Mouse (Mus musculus): ENCODE results near the gene Syce2. TPM values are rescaled to one million over a fixed set of nuclear protein-coding genes. Genes with fewer than 3 reads are reported as not detected.

The Syce2 gene
- polyA plus RNA-seq, 1 experiment = 2.3 TPM

GRCm38 (mm10) chr8:84845355-84846093 is 26.4 kb upstream of the Syce2 start:
- TF ChIP-seq USF1 (IDR thresholded peaks at IDR 0.05; ENCODE audit: low read depth) (no peak), MYOD1 (IDR thresholded peaks at IDR 0.05; ENCODE audit: control insufficient read depth in 1 of 3, insufficient read length in 2 of 3, low read depth in 2 of 3) (no peak), MAX (IDR thresholded peaks at IDR 0.05; ENCODE audit: low read depth) (no peak), SRF (IDR thresholded peaks at IDR 0.05; ENCODE audit: control insufficient read depth, insufficient read length, low read depth) (no peak), TCF12 (IDR thresholded peaks at IDR 0.05; ENCODE audit: insufficient read depth, poor library complexity, severe bottlenecking) (no peak), MYOG (IDR thresholded peaks at IDR 0.05; ENCODE audit: control insufficient read depth in 1 of 3, insufficient read depth in 1 of 3, insufficient read length in 2 of 3, low read depth in 2 of 3) (no peak)
- H3K79me2 ChIP-seq (ENCODE audit: control insufficient read depth, insufficient read depth) = peaks cover 15% of the 10 kb centered on the region
- peak overlapping the region; percentile 98 for H3K4me3 ChIP-seq
- peaks cover 40% of the 10 kb centered on the region for H3K36me3 ChIP-seq (ENCODE audit: control insufficient read depth, insufficient read depth)
- no peaks in the 10 kb centered on the region for H3K27me3 ChIP-seq (ENCODE audit: control insufficient read depth, insufficient read depth, insufficient read length)
- peak overlapping the region; percentile 81 for H3K4me2 ChIP-seq (ENCODE audit: low read depth)
- peak overlapping the region; percentile 51 for H3ac ChIP-seq (ENCODE audit: control insufficient read depth, insufficient read length)

- Histone ChIP-seq H3K27me3 (ENCODE audit: control insufficient read depth, insufficient read depth, insufficient read length) (no peaks in the 10 kb centered on the region), H3K4me3 (peak overlapping the region; percentile 98)
- TF ChIP-seq POLR2AphosphoS2 (IDR thresholded peaks at IDR 0.05; ENCODE audit: insufficient read length, low read depth) = no peak
- no peak for TF ChIP-seq E2F4 (IDR thresholded peaks at IDR 0.05; ENCODE audit: insufficient read depth)
- no peak for TF ChIP-seq POLR2A (IDR thresholded peaks at IDR 0.05; ENCODE audit: insufficient read length, low read depth)
- TF ChIP-seq SRF (IDR thresholded peaks at IDR 0.05; ENCODE audit: control insufficient read depth, insufficient read length, low read depth) = no peak
- no peak for TF ChIP-seq MYOG (IDR thresholded peaks at IDR 0.05; ENCODE audit: control insufficient read depth in 1 of 3, insufficient read depth in 1 of 3, insufficient read length in 2 of 3, low read depth in 2 of 3)
- TF ChIP-seq TCF12 (IDR thresholded peaks at IDR 0.05; ENCODE audit: insufficient read depth, poor library complexity, severe bottlenecking) = no peak
- no peak for TF ChIP-seq USF1 (IDR thresholded peaks at IDR 0.05; ENCODE audit: low read depth)
- TF ChIP-seq TCF3 (IDR thresholded peaks at IDR 0.05; ENCODE audit: insufficient read length, low read depth) = no peak
- no peak for TF ChIP-seq REST (IDR thresholded peaks at IDR 0.05; ENCODE audit: insufficient read depth, insufficient read length)
- no peak for TF ChIP-seq MYOD1 (IDR thresholded peaks at IDR 0.05; ENCODE audit: control insufficient read depth in 1 of 3, insufficient read length in 2 of 3, low read depth in 2 of 3)
- TF ChIP-seq MAX (IDR thresholded peaks at IDR 0.05; ENCODE audit: low read depth) = no peak
- TF ChIP-seq CEBPB (IDR thresholded peaks at IDR 0.05; ENCODE audit: insufficient read depth, poor library complexity, severe bottlenecking) = no peak
These were observed 25.7 kb upstream of the Syce2 start for GRCm38 (mm10) chr8:84846094-84846721.

GRCm38 (mm10) chr8:84846722-84847572 is 25.0 kb upstream of the Syce2 start, which contains the start of gene Calr:
TSS of gene Calr (minus strand) at chr8:84846934.
- Histone ChIP-seq H3K27me3 (ENCODE audit: control insufficient read depth, insufficient read depth, insufficient read length) (no peaks in the 10 kb centered on the region), H3K36me3 (ENCODE audit: control insufficient read depth, insufficient read depth) (peaks cover 32% of the 10 kb centered on the region), H3K4me2 (ENCODE audit: low read depth) (peak within 1 kb of the TSS; percentile 99), H3ac (ENCODE audit: control insufficient read depth, insufficient read length) (peak within 1 kb of the TSS; percentile 51), H3K4me3 (peak within 1 kb of the TSS; percentile 98), H3K79me2 (ENCODE audit: control insufficient read depth, insufficient read depth) (peaks cover 15% of the 10 kb centered on the region)
- peak; percentile 97 for TF ChIP-seq POLR2AphosphoS2 (IDR thresholded peaks at IDR 0.05; ENCODE audit: insufficient read length, low read depth)
- no peak for TF ChIP-seq TCF12 (IDR thresholded peaks at IDR 0.05; ENCODE audit: insufficient read depth, poor library complexity, severe bottlenecking)
- peak; percentile 46 for TF ChIP-seq REST (IDR thresholded peaks at IDR 0.05; ENCODE audit: insufficient read depth, insufficient read length)
- TF ChIP-seq SRF (IDR thresholded peaks at IDR 0.05; ENCODE audit: control insufficient read depth, insufficient read length, low read depth) = peak; percentile 19
- TF ChIP-seq TCF3 (IDR thresholded peaks at IDR 0.05; ENCODE audit: insufficient read length, low read depth) = no peak
- peak in 1 of 3 experiments; percentile 11 for TF ChIP-seq MYOD1 (IDR thresholded peaks at IDR 0.05; ENCODE audit: control insufficient read depth in 1 of 3, insufficient read length in 2 of 3, low read depth in 2 of 3)
- TF ChIP-seq POLR2A (IDR thresholded peaks at IDR 0.05; ENCODE audit: insufficient read length, low read depth) = peak; percentile 93
- peak in 1 of 3 experiments; percentile 1 for TF ChIP-seq MYOG (IDR thresholded peaks at IDR 0.05; ENCODE audit: control insufficient read depth in 1 of 3, insufficient read depth in 1 of 3, insufficient read length in 2 of 3, low read depth in 2 of 3)
- peak; percentile 96 for TF ChIP-seq USF1 (IDR thresholded peaks at IDR 0.05; ENCODE audit: low read depth)

More at GRCm38 (mm10) chr8:84846094-84846721, 25.7 kb upstream of the Syce2 start:
- H3ac ChIP-seq (ENCODE audit: control insufficient read depth, insufficient read length) = peak overlapping the region; percentile 51
- H3K36me3 ChIP-seq (ENCODE audit: control insufficient read depth, insufficient read depth) = peaks cover 40% of the 10 kb centered on the region
- peak overlapping the region; percentile 81 for H3K4me2 ChIP-seq (ENCODE audit: low read depth)
- peaks cover 15% of the 10 kb centered on the region for H3K79me2 ChIP-seq (ENCODE audit: control insufficient read depth, insufficient read depth)

GRCm38 (mm10) chr8:84847684-84848435 is 24.1 kb upstream of the Syce2 start:
- Histone ChIP-seq H3K27me3 (ENCODE audit: control insufficient read depth, insufficient read depth, insufficient read length) (no peaks in the 10 kb centered on the region), H3K36me3 (ENCODE audit: control insufficient read depth, insufficient read depth) (peaks cover 24% of the 10 kb centered on the region), H3K4me3 (peak overlapping the region; percentile 98), H3K4me2 (ENCODE audit: low read depth) (peak overlapping the region; percentile 99), H3K79me2 (ENCODE audit: control insufficient read depth, insufficient read depth) (peaks cover 15% of the 10 kb centered on the region), H3ac (ENCODE audit: control insufficient read depth, insufficient read length) (peak overlapping the region; percentile 51)
- no peak for TF ChIP-seq MYOD1 (IDR thresholded peaks at IDR 0.05; ENCODE audit: control insufficient read depth in 1 of 3, insufficient read length in 2 of 3, low read depth in 2 of 3)
- TF ChIP-seq MAX (IDR thresholded peaks at IDR 0.05; ENCODE audit: low read depth) = no peak
- TF ChIP-seq TCF12 (IDR thresholded peaks at IDR 0.05; ENCODE audit: insufficient read depth, poor library complexity, severe bottlenecking) = no peak
- no peak for TF ChIP-seq POLR2AphosphoS2 (IDR thresholded peaks at IDR 0.05; ENCODE audit: insufficient read length, low read depth)
- no peak for TF ChIP-seq MYOG (IDR thresholded peaks at IDR 0.05; ENCODE audit: control insufficient read depth in 1 of 3, insufficient read depth in 1 of 3, insufficient read length in 2 of 3, low read depth in 2 of 3)
- TF ChIP-seq POLR2A (IDR thresholded peaks at IDR 0.05; ENCODE audit: insufficient read length, low read depth) = no peak
- no peak for TF ChIP-seq REST (IDR thresholded peaks at IDR 0.05; ENCODE audit: insufficient read depth, insufficient read length)
- TF ChIP-seq CEBPB (IDR thresholded peaks at IDR 0.05; ENCODE audit: insufficient read depth, poor library complexity, severe bottlenecking) = no peak
- TF ChIP-seq SRF (IDR thresholded peaks at IDR 0.05; ENCODE audit: control insufficient read depth, insufficient read length, low read depth) = no peak
- no peak for TF ChIP-seq E2F4 (IDR thresholded peaks at IDR 0.05; ENCODE audit: insufficient read depth)
- TF ChIP-seq USF1 (IDR thresholded peaks at IDR 0.05; ENCODE audit: low read depth) = no peak
- TF ChIP-seq TCF3 (IDR thresholded peaks at IDR 0.05; ENCODE audit: insufficient read length, low read depth) = no peak
